Mouse (Mus musculus) kidney, postnatal 0 days (tissue): ENCODE measurements around the gene Itpr1. TPM values are rescaled to one million over a fixed set of nuclear protein-coding genes. Genes with fewer than 3 reads are reported as not detected.

Experiments
- ATAC-seq: fragments of 200-750 bp; cut with Nextera tagmentation; replicated peaks from 2 replicates; pipeline ENCODE4 v1.8.0; 2017; ENCODE audit warnings: low read depth, moderate number of reproducible peaks, moderate TSS enrichment, moderate library complexity; ENCODE audit not compliant: low FRiP score
- DNase-seq: peaks from one replicate; pipeline ENCODE4 v3.0.0-alpha.2; 2016; ENCODE audit warnings: low spot score
- H3K27ac ChIP-seq: fragments of 300-500 bp; sonication (generic); 2 replicates; pipeline ENCODE4 v1.5.1; 2014; ENCODE audit warnings: mild to moderate bottlenecking
- H3K27me3 ChIP-seq: fragments of 300-500 bp; sonication (generic); 2 replicates; pipeline ENCODE4 v1.6.1; 2014; ENCODE audit warnings: low read length, mixed read lengths; ENCODE audit not compliant: insufficient read depth
- H3K36me3 ChIP-seq: fragments of 300-500 bp; sonication (generic); 2 replicates; pipeline ENCODE4 v1.6.1; 2014; ENCODE audit warnings: low read length, mixed read lengths; ENCODE audit not compliant: insufficient read depth
- H3K4me1 ChIP-seq: fragments of 300-500 bp; sonication (generic); replicated peaks from 2 replicates; pipeline ENCODE4 v1.6.1; 2014; ENCODE audit warnings: antibody characterized with exemption, low read length, mixed read lengths; ENCODE audit not compliant: insufficient read depth
- H3K4me2 ChIP-seq: fragments of 300-500 bp; sonication (generic); 2 replicates; pipeline ENCODE4 v1.6.1; 2014; ENCODE audit warnings: mild to moderate bottlenecking, low read length, moderate library complexity, mixed read lengths
- H3K4me3 ChIP-seq: fragments of 300-500 bp; sonication (generic); replicated peaks from 2 replicates; pipeline ENCODE4 v1.5.1; 2014; ENCODE audit warnings: low read depth, low read length
- H3K9ac ChIP-seq: fragments of 300-500 bp; sonication (generic); 2 replicates; pipeline ENCODE4 v1.6.1; 2014; ENCODE audit warnings: low read depth, low read length
- H3K9me3 ChIP-seq: fragments of 300-500 bp; sonication (generic); replicated peaks from 2 replicates; pipeline ENCODE4 v1.6.1; 2016; ENCODE audit warnings: low read length, inconsistent platforms, mixed read lengths
- CTCF ChIP-seq: IDR thresholded peaks from 2 replicates; pipeline ENCODE4 v1.5.1; 2016; ENCODE audit warnings: antibody characterized with exemption, low read depth, mild to moderate bottlenecking, moderate library complexity
- WGBS: fragments of 180-500 bp; shearing (Covaris S2); extraction: QIAGEN DNeasy Blood & Tissue Kit; methylation state at CpG from one replicate; pipeline ENCODE4 v1.1.7; 2014; 5-methylcytosine and 5-hydroxymethylcytosine counted together
- polyA plus RNA-seq: library from polyadenylated mRNA; unstranded; fragments of >200 nt; fragmentation: Nextera tagmentation; extraction: Ambion mirVana; gene quantifications from 2 replicates; pipeline ENCODE4 v1.2.1, GENCODE M21; 2015

The Itpr1 gene
- polyA plus RNA-seq, 1 experiment from 2014 or later, result 21.2 TPM

GRCm38 (mm10) chr6:108488250-108488649 lies 275.4 kb downstream of the Itpr1 start:
- WGBS, result 82% methylated on average over 5 of the region's 5 CpGs

GRCm38 (mm10) chr6:108491969-108492368 lies 279.1 kb downstream of the Itpr1 start:
- DNase-seq, result no peak
- H3K4me3 ChIP-seq, result no peak overlapping the region
- ATAC-seq, result no peak
- WGBS, result 58% methylated on average over 1 of the region's 1 CpGs
- no peaks in the 10 kb centered on the region for H3K27me3 ChIP-seq
- H3K9me3 ChIP-seq, result no peaks in the 10 kb centered on the region
- no peak overlapping the region for H3K9ac ChIP-seq
- H3K4me2 ChIP-seq, result no peak overlapping the region
- no peak for TF ChIP-seq CTCF
- H3K27ac ChIP-seq, result no peak overlapping the region
- peaks cover 59% of the 10 kb centered on the region for H3K36me3 ChIP-seq
- H3K4me1 ChIP-seq, result 0 out of 2 replicates have a peak, but pooled peaks cover 2% of the 10 kb centered on the region

More at GRCm38 (mm10) chr6:108488250-108488649, 275.4 kb downstream of the Itpr1 start:
- Histone ChIP-seq H3K36me3 (peaks cover 39% of the 10 kb centered on the region), H3K9ac (no peak overlapping the region), H3K9me3 (no peaks in the 10 kb centered on the region), H3K4me1 (no peaks in the 10 kb centered on the region), H3K4me2 (no peak overlapping the region), H3K27me3 (no peaks in the 10 kb centered on the region), H3K4me3 (no peak overlapping the region), H3K27ac (no peak overlapping the region)
- DNase-seq, result no peak
- TF ChIP-seq CTCF, result peak; percentile 48; the same call in 1 of the 2 replicates
- no peak for ATAC-seq

DNA sequence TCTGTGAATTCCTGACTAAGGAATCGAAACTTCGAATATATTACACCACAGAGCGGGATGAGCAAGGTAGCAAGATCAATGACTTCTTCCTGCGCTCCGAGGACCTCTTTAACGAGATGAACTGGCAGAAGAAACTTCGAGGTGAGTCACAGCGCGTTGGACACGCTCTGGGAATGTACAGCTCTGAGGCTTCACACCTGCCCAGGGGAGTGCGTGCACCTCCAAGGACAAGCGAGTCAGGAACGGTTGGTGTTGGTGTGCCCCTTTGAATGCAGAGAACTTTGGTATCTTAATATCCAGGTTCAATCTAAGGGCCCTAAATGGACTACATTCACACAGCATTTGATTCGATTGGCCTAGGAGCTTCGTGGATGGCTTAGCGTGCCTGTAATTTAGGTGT lies 280.9 kb downstream of the Itpr1 start:
- Histone ChIP-seq H3K4me3 (no peak overlapping the region), H3K4me1 (0 out of 2 replicates have a peak, but pooled peaks cover 2% of the 10 kb centered on the region), H3K27me3 (no peaks in the 10 kb centered on the region), H3K36me3 (peaks cover 52% of the 10 kb centered on the region), H3K9me3 (no peaks in the 10 kb centered on the region), H3K27ac (no peak overlapping the region), H3K4me2 (no peak overlapping the region), H3K9ac (no peak overlapping the region)
- ATAC-seq (no peak), DNase-seq (no peak)
- 78% methylated on average over 16 of the region's 16 CpGs for WGBS
- TF ChIP-seq CTCF, result no peak

GRCm38 (mm10) chr6:108494185-108494804 lies 281.4 kb downstream of the Itpr1 start:
- ATAC-seq (no peak), DNase-seq (no peak)
- no peak for TF ChIP-seq CTCF
- H3K4me1 ChIP-seq, result 0 out of 2 replicates have a peak, but pooled peaks cover 2% of the 10 kb centered on the region
- H3K4me2 ChIP-seq, result no peak overlapping the region
- no peaks in the 10 kb centered on the region for H3K27me3 ChIP-seq
- no peak overlapping the region for H3K4me3 ChIP-seq
- H3K9me3 ChIP-seq, result no peaks in the 10 kb centered on the region
- H3K27ac ChIP-seq, result no peak overlapping the region
- no peak overlapping the region for H3K9ac ChIP-seq
- H3K36me3 ChIP-seq, result peaks cover 52% of the 10 kb centered on the region
- WGBS, result 70% methylated on average over 10 of the region's 10 CpGs

GRCm38 (mm10) chr6:108494994-108495393 lies 282.1 kb downstream of the Itpr1 start:
- Histone ChIP-seq H3K9ac (no peak overlapping the region), H3K4me2 (no peak overlapping the region), H3K4me3 (no peak overlapping the region), H3K9me3 (no peaks in the 10 kb centered on the region), H3K27ac (no peak overlapping the region), H3K4me1 (0 out of 2 replicates have a peak, but pooled peaks cover 2% of the 10 kb centered on the region), H3K27me3 (no peaks in the 10 kb centered on the region), H3K36me3 (peaks cover 46% of the 10 kb centered on the region)
- DNase-seq (no peak), ATAC-seq (no peak)
- no peak for TF ChIP-seq CTCF
- WGBS, result 85% methylated on average over 6 of the region's 6 CpGs

- no peak overlapping the region for H3K9ac ChIP-seq
- H3K4me1 ChIP-seq, result 0 out of 2 replicates have a peak, but pooled peaks cover 2% of the 10 kb centered on the region
- no peak for TF ChIP-seq CTCF
- no peak overlapping the region for H3K27ac ChIP-seq
- no peaks in the 10 kb centered on the region for H3K9me3 ChIP-seq
- 80% methylated on average over 7 of the region's 7 CpGs for WGBS
- no peaks in the 10 kb centered on the region for H3K27me3 ChIP-seq
- ATAC-seq (no peak), DNase-seq (no peak)
- H3K4me2 ChIP-seq, result no peak overlapping the region
- H3K36me3 ChIP-seq, result peaks cover 34% of the 10 kb centered on the region
- H3K4me3 ChIP-seq, result no peak overlapping the region
These were observed 285.2 kb downstream of the Itpr1 start for GRCm38 (mm10) chr6:108498070-108498469.

DNA sequence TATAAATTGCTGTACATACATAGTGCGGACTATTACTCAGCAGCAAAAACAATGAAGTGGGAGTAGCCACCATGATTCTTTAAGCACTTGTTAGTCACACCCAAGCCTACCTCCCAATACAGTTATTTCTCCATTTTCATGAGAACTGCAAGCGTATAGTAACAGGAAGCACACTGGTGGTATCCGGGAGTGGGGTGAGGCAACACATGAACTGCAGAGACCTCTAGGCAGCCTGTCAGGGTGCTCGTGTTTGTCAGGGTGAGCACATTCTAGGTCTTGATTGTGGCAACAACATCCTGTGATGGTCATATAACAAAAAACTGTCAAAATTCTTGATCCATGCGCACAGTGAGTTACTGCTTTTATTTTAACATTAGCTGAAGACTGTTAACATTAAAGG lies 290.8 kb downstream of the Itpr1 start:
- peaks cover 24% of the 10 kb centered on the region; the same call in 1 of the 2 replicates for H3K36me3 ChIP-seq
- ATAC-seq, result no peak
- H3K4me1 ChIP-seq, result no peaks in the 10 kb centered on the region
- 85% methylated on average over 5 of the region's 5 CpGs for WGBS
- no peak overlapping the region for H3K9ac ChIP-seq
- no peak for TF ChIP-seq CTCF
- DNase-seq, result no peak
- H3K9me3 ChIP-seq, result no peaks in the 10 kb centered on the region
- no peak overlapping the region for H3K27ac ChIP-seq
- H3K4me2 ChIP-seq, result no peak overlapping the region
- no peak overlapping the region for H3K4me3 ChIP-seq
- H3K27me3 ChIP-seq, result no peaks in the 10 kb centered on the region
